Mouse (Mus musculus) ES-CJ7 (cell line): ENCODE data around the gene Gm4340.
"Not testable (repeated sequence)": the region's sequence is repeated elsewhere in the genome, so short reads cannot be mapped to it uniquely, and the experiment has no call there.

Experiments used
- DNase-seq: peaks from one replicate; pipeline ENCODE4 v3.0.0; 2011; ENCODE audit warnings: low read depth, low spot score

Gm4340 gene

GRCm38 (mm10) chr10:104193742-104194141 lies at the start of gene Gm4340:
TSS of gene Gm4340 (plus strand) at chr10:104194042.
- not testable (repeated sequence) for DNase-seq

GRCm38 (mm10) chr10:104151197-104151596 lies 42.6 kb upstream of the Gm4340 start, which contains the start of gene Gm6763:
TSS of gene Gm6763 (plus strand) at chr10:104151497.
- not testable (repeated sequence) for DNase-seq

DNA sequence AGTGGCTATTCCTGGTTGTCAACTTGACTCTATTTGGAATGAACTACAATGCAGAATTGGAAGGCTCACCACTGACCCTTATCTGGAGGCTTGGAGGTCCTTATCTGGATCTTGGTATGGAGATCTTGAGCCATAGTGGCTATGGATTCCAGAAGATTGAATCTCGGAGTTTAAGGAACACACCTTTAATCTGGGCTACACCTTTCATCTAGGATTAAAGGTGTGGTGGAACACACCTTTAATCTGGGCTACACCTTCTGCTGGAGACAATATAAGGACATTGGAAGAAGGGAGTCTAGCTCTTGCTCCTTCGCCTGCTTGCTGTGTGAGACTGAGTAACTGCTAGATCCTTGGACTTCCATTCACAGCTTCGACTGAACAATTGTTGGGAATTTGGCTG lies 34.1 kb upstream of the Gm4340 start, which contains the start of gene Gm8764:
Gm8764 (plus strand) TSS at position 301 of the 400 bp plus-strand sequence.
- not testable (repeated sequence) for DNase-seq

DNA sequence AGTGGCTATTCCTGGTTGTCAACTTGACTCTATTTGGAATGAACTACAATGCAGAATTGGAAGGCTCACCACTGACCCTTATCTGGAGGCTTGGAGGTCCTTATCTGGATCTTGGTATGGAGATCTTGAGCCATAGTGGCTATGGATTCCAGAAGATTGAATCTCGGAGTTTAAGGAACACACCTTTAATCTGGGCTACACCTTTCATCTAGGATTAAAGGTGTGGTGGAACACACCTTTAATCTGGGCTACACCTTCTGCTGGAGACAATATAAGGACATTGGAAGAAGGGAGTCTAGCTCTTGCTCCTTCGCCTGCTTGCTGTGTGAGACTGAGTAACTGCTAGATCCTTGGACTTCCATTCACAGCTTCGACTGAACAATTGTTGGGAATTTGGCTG lies 25.6 kb upstream of the Gm4340 start, which contains the start of gene Gm21304:
Gm21304 (plus strand) TSS at position 301 of the 400 bp plus-strand sequence.
- not testable (repeated sequence) for DNase-seq

DNA sequence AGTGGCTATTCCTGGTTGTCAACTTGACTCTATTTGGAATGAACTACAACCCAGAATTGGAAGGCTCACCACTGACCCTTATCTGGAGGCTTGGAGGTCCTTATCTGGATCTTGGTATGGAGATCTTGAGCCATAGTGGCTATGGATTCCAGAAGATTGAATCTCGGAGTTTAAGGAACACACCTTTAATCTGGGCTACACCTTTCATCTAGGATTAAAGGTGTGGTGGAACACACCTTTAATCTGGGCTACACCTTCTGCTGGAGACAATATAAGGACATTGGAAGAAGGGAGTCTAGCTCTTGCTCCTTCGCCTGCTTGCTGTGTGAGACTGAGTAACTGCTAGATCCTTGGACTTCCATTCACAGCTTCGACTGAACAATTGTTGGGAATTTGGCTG lies 17.1 kb upstream of the Gm4340 start, which contains the start of gene Gm21312:
Gm21312 (plus strand) TSS at position 301 of the 400 bp plus-strand sequence.
- not testable (repeated sequence) for DNase-seq

DNA sequence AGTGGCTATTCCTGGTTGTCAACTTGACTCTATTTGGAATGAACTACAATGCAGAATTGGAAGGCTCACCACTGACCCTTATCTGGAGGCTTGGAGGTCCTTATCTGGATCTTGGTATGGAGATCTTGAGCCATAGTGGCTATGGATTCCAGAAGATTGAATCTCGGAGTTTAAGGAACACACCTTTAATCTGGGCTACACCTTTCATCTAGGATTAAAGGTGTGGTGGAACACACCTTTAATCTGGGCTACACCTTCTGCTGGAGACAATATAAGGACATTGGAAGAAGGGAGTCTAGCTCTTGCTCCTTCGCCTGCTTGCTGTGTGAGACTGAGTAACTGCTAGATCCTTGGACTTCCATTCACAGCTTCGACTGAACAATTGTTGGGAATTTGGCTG lies 8.6 kb upstream of the Gm4340 start, which contains the start of gene Gm20765:
Gm20765 (plus strand) TSS at position 301 of the 400 bp plus-strand sequence.
- DNase-seq = not testable (repeated sequence)

DNA sequence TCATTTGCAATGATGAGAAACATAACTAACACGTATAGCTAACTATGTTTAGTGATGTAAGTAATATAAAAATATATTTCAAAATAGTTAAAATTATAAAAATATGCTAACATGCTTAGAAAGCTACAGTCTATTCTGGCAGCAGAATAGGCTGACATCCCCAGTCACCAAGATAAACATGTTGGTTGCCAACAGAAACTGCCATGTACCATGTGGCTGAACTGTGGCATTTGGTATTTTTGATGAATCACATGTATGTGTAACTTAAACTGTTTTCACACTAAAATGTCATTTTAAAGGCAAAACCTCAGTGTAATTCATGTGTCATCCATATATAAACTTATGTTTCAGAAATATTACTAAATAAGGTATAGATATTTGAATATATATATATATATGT lies 15.8 kb downstream of the Gm4340 start:
- DNase-seq = no peak

GRCm38 (mm10) chr10:104210268-104210990 lies 16.6 kb downstream of the Gm4340 start:
- DNase-seq = no peak

DNA sequence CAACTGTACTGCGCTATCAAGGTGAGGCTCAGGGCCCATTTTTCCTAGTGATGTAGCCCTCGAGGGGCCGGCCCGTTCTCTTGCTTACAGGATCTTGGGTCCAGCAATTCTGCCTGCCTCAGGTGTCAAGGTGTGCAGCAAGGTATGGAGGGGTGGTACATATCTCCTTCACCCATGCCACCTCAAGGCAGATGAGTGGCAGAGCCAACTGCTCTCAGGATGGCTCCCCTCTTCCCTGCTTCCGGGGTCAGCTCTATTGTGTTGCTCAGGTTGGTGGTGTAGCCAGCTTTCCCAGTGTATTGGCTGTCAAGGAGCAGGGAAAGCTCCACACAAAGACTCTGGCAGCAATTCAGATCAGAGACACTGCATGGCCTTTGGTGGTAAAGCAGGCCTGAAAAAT lies 20.7 kb downstream of the Gm4340 start:
- DNase-seq = no peak

- no peak for DNase-seq
Observed at GRCm38 (mm10) chr10:104220303-104221021, 26.6 kb downstream of the Gm4340 start.
